Mouse (Mus musculus): ENCODE data around the gene Kcnip3.

- no peak for TF ChIP-seq POLR2A (IDR thresholded peaks at IDR 0.05; ENCODE audit: insufficient read length, low read depth)
- TF ChIP-seq MYOD1 (IDR thresholded peaks at IDR 0.05; ENCODE audit: control insufficient read depth in 1 of 3, insufficient read length in 2 of 3, low read depth in 2 of 3) = no peak
Observed at GRCm38 (mm10) chr2:127505196-127505595, 16.7 kb downstream of the Kcnip3 start.
